Mouse (Mus musculus) ES-E14 (cell line): ENCODE measurements around the gene Cdk17. TPM values are rescaled to one million over a fixed set of nuclear protein-coding genes. Genes with fewer than 3 reads are reported as not detected.

ENCODE experiments used
- DNase-seq: peaks from one replicate; pipeline ENCODE4 v3.0.0-alpha.2; 2013; ENCODE audit warnings: low read depth, low spot score
- H3K27ac ChIP-seq: 2 replicates; pipeline ENCODE4 v1.5.1; 2012; ENCODE audit warnings: low read depth, mild to moderate bottlenecking, low read length, moderate library complexity, mixed read lengths; ENCODE audit not compliant: poor library complexity, insufficient read depth, severe bottlenecking
- H3K36me3 ChIP-seq: 2 replicates; pipeline ENCODE4 v1.6.1; 2012; ENCODE audit warnings: mild to moderate bottlenecking, low read length, moderate library complexity, mixed read lengths; ENCODE audit not compliant: control insufficient read depth, poor library complexity, insufficient read depth, severe bottlenecking
- H3K4me1 ChIP-seq, 2 experiments: fragments of 150-350 bp in 1 of 2; sonication (generic) in 1 of 2; 2 replicates each; pipeline ENCODE4 v1.6.1; 2012; ENCODE audit warnings: low read length in 2 of 2, mild to moderate bottlenecking in 1 of 2, mixed read lengths in 1 of 2; ENCODE audit not compliant: control insufficient read depth in 2 of 2, insufficient read depth in 2 of 2, poor library complexity in 1 of 2
- H3K4me3 ChIP-seq, 2 experiments: fragments of 150-350 bp in 1 of 2; sonication (generic) in 1 of 2; 2 replicates each; pipeline ENCODE4 v1.5.1; 2012; ENCODE audit warnings: low read length in 2 of 2, low read depth in 1 of 2, mild to moderate bottlenecking in 1 of 2, mixed read lengths in 1 of 2; ENCODE audit not compliant: insufficient read depth in 1 of 2, poor library complexity in 1 of 2, severe bottlenecking in 1 of 2
- H3K9ac ChIP-seq: 2 replicates; pipeline ENCODE4 v1.6.1; 2012; ENCODE audit warnings: low read depth, mild to moderate bottlenecking, low read length, mixed read lengths; ENCODE audit not compliant: poor library complexity, insufficient read depth, severe bottlenecking
- H3K9me3 ChIP-seq: fragments of 150-350 bp; sonication (generic); 2 replicates; pipeline ENCODE4 v1.6.1; 2012; ENCODE audit warnings: low read depth, mild to moderate bottlenecking, low read length; ENCODE audit not compliant: control insufficient read depth, insufficient read depth
- CHD2 ChIP-seq: IDR thresholded peaks from 2 replicates; pipeline ENCODE4 v1.6.1; 2014; ENCODE audit warnings: mild to moderate bottlenecking, low read depth, low read length, inconsistent platforms
- HCFC1 ChIP-seq: IDR thresholded peaks from 2 replicates; pipeline ENCODE4 v1.6.1; 2012; ENCODE audit warnings: low read length, inconsistent platforms, borderline replicate concordance; ENCODE audit not compliant: insufficient read depth
- MAFK ChIP-seq: IDR thresholded peaks from 2 replicates; pipeline ENCODE4 v1.6.1; 2014; ENCODE audit warnings: mild to moderate bottlenecking, low read depth, low read length, inconsistent platforms; ENCODE audit not compliant: insufficient read depth
- ZC3H11A ChIP-seq: IDR thresholded peaks from 2 replicates; pipeline ENCODE4 v1.6.1; 2012; ENCODE audit warnings: low read depth, mild to moderate bottlenecking, inconsistent platforms, low read length, borderline replicate concordance
- ZNF384 ChIP-seq: IDR thresholded peaks from 2 replicates; pipeline ENCODE4 v1.6.1; 2012; ENCODE audit warnings: low read depth, low read length, inconsistent platforms
- in situ Hi-C, 2 experiments: fragments of 600-800 bp; cut with MboI; formaldehyde crosslinking; loops; one replicate each; pipeline ENCODE4 v1.15.1; 2025; ENCODE audit warnings: low sequenced_read_pairs in 2 of 2, inconsistent platforms in 1 of 2; ENCODE audit not compliant: unreplicated experiment in 2 of 2
- total RNA-seq: library from RNA; depleted of rRNA; stranded (reverse); fragments of 300-350 nt; gene quantifications from 2 replicates; pipeline ENCODE4 v1.2.3, GENCODE M21; 2012

Gene Cdk17
- total RNA-seq, 1 experiment: 28.0 TPM

DNA sequence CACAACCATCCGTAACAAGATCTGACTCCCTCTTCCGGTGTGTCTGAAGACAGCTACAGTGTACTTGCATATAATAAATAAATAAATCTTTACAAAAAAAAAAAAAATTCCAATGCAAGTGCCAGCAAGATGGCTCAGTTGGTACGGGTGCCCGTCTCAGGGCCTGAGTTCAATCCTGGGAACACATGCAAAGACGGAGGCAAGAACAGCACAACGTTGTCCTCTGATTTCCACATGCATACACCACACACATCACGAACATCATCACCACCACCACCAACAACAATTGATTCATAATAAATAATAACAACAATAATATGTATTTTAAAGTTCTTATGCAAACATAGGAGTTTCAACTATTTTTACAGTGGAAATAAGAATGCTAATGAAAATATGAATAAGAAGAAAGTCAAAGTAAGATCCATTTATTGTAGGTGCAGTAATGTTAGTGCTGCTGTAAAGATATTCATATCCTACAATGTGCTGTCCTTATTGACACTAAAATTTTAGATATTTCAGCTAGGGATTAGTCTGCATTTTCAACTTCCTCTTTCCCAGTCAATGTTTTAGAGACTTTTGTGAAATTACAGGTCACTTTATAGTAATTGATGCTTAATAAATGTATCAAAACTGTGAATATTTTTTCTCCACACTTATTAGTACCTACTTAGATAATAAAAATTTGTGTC is 2.4 kb downstream of the Cdk17 start:
- no peak for DNase-seq
- Histone ChIP-seq H3K4me1 (peaks cover 2 to 18% of the 10 kb centered on the region in 2 experiments), H3K9me3 (no peaks in the 10 kb centered on the region), H3K27ac (no peak overlapping the region), H3K4me3 (no peak overlapping the region), H3K36me3 (no peaks in the 10 kb centered on the region), H3K9ac (no peak overlapping the region)
- no peak for TF ChIP-seq ZC3H11A
- no peak for TF ChIP-seq ZNF384
- no peak for TF ChIP-seq CHD2
- TF ChIP-seq MAFK: no peak
- TF ChIP-seq HCFC1: no peak
- in situ Hi-C loops: no loop called here

DNA sequence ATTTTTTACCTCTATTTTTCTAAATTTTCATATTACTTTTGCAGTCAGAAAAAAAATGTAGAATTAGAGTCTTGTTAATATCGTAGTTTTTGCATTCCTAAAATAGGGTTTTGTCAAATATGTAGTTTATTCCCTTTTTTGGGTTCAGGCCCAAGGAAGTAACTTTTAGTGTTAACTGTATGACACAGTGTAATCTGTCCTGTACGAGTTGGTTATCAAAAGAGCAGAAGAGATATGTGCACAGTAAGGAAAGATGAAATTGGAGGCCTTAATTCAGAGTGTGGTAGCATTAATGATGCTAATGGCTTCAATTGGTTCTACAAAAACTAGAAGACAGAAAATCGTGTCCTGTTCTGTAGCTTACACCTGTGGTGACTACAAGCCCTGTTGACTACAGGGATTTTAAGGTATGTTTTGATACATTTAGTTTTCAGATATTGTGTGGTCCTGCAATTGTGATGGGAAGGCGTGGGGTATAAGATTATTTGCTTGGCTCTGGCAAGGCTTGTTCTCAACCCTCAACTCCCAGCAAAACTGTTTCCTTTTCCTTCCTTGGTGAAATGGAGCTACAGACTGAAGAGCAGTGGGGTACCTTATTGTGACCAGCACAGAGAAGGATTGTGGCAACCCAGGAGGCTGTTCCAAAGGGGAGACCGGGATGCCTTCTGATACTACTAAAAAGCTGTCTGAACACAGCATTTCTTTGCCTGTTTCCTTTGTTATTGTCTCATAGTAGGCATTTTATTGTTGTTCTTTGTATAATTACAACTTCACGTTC is 3.2 kb downstream of the Cdk17 start:
- Histone ChIP-seq H3K27ac (no peak overlapping the region), H3K36me3 (no peaks in the 10 kb centered on the region), H3K4me3 (no peak overlapping the region), H3K4me1 (peaks cover 2 to 18% of the 10 kb centered on the region in 2 experiments), H3K9me3 (no peaks in the 10 kb centered on the region), H3K9ac (no peak overlapping the region; the same call in 1 of the 2 replicates)
- no peak for DNase-seq
- in situ Hi-C loops: no loop called here
- no peak for TF ChIP-seq ZC3H11A
- no peak for TF ChIP-seq HCFC1
- TF ChIP-seq ZNF384: no peak
- no peak for TF ChIP-seq CHD2
- no peak for TF ChIP-seq MAFK

GRCm38 (mm10) chr10:93165416-93166381 is 5.0 kb downstream of the Cdk17 start:
- H3K36me3 ChIP-seq: no peaks in the 10 kb centered on the region
- TF ChIP-seq CHD2: 0 out of 2 replicates have a peak, but pooled peaks have one; percentile 0
- no peak for TF ChIP-seq MAFK
- peak overlapping the region; percentile 22 to 48 for H3K4me3 ChIP-seq
- H3K4me1 ChIP-seq: peaks cover 2 to 18% of the 10 kb centered on the region in 2 experiments
- no peaks in the 10 kb centered on the region for H3K9me3 ChIP-seq
- peak overlapping the region; percentile 53; the same call in 1 of the 2 replicates for H3K9ac ChIP-seq
- peak overlapping the region; percentile 98 for H3K27ac ChIP-seq
- in situ Hi-C loops: no loop called here
- DNase-seq: peak; percentile 50

DNA sequence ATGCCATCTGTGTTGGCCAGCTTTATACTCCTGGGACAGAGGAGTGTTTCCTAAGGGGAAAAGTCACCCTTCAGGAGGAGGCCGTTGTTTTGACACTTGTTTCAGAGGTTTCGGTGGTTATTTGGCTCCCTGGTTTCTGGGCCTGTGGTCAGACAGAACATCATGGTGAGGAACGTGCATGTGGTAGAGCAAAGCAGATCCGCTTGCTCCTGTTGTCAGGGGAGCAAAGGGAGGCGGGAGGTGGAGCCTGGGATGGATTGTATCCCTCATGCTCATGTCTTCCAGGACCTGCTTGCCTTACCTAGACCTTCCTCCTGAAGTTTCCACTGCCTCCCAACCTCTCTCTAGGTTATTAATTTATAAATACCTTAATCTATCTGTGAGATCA is 5.7 kb downstream of the Cdk17 start:
- H3K9ac ChIP-seq: no peak overlapping the region
- H3K4me3 ChIP-seq: peak overlapping the region; percentile 22 to 48
- in situ Hi-C loops: no loop called here
- H3K36me3 ChIP-seq: no peaks in the 10 kb centered on the region
- peak overlapping the region; percentile 98 for H3K27ac ChIP-seq
- no peaks in the 10 kb centered on the region for H3K9me3 ChIP-seq
- TF ChIP-seq ZNF384: no peak
- no peak for TF ChIP-seq HCFC1
- TF ChIP-seq MAFK: no peak
- no peak for TF ChIP-seq CHD2
- TF ChIP-seq ZC3H11A: no peak
- peaks cover 2 to 18% of the 10 kb centered on the region in 2 experiments for H3K4me1 ChIP-seq
- DNase-seq: no peak
